14 mouse cellular contexts compared by ENCODE assay signal in genomic region chr14:75848482-75848881, GRCm38 (mm10).
"Had no signal": no experiment of that assay in that cellular context is flagged by ENCODE, and none has a peak within 500 bp of the region (broad histone marks: within the 10 kb centered on the region; RNA-seq: fewer than 3 reads in every experiment).

No protein-coding gene starts in this region.

- H3K27ac ChIP-seq: limb, embryonic 12.5 days; liver, embryonic 14.5 days; midbrain, embryonic 13.5 days; neural tube, embryonic 12.5 days had no signal

- H3K4me3 ChIP-seq: limb, embryonic 12.5 days; midbrain, embryonic 13.5 days; neural tube, embryonic 12.5 days had no signal

- DNase-seq: kidney, adult 18-20 months; kidney, postnatal 25 days; lung, adult 2 months; lung, postnatal 36 days; retina, postnatal 1 day; right cerebral cortex, postnatal 4 days; spleen, adult 18-20 months; thymus, adult 18-20 months; thymus, postnatal 36 days had no signal

- H3K27me3 ChIP-seq: limb, embryonic 12.5 days; midbrain, embryonic 13.5 days; neural tube, embryonic 12.5 days had no signal

- ATAC-seq: lung, postnatal 0 days; midbrain, embryonic 13.5 days had no signal

- H3K9ac ChIP-seq: limb, embryonic 12.5 days; liver, embryonic 14.5 days; midbrain, embryonic 13.5 days; neural tube, embryonic 12.5 days had no signal

- H3K4me2 ChIP-seq: limb, embryonic 12.5 days; midbrain, embryonic 13.5 days had no signal

- H3K9me3 ChIP-seq: limb, embryonic 12.5 days; midbrain, embryonic 13.5 days had no signal
